Mouse (Mus musculus) heart, adult 2 months (tissue): ENCODE data around the gene Fv1.

Experiments
- CTCF ChIP-seq: fragments of 200-600 bp; IDR thresholded peaks from 2 replicates; pipeline ENCODE4 v1.8.1; 2022; ENCODE audit warnings: antibody characterized with exemption, mild to moderate bottlenecking, moderate library complexity
- EP300 ChIP-seq: fragments of 200-500 bp; IDR thresholded peaks from 2 replicates; pipeline ENCODE4 v1.6.1; 2011; ENCODE audit warnings: low read depth, low read length, control low read depth; ENCODE audit not compliant: insufficient read depth
- POLR2A ChIP-seq: fragments of 200-500 bp; IDR thresholded peaks from 2 replicates; pipeline ENCODE4 v1.6.1; 2011; ENCODE audit warnings: mild to moderate bottlenecking, low read depth, low read length, control low read depth; ENCODE audit not compliant: insufficient read depth

DNA sequence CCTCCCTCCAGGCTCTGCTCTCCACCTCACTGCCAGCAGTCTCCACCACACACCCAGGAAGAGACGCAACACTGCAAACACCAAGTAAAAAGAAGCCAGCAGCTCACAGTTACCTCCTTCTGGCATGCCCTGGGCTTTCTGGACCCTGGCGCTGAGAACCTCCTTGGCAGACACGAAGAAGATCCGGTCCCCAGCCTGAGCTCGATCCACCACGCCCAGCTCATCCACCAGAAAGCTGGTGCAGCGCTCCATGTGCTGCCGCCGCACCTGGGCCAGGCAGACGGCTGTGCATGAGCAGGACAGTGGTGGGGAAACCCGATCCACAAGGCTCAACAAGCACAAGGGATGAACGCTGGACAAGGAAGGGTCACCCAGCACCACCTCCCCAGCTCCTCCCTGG, 17.4 kb downstream of the Fv1 start:
- TF ChIP-seq POLR2A (no peak), EP300 (no peak), CTCF (no peak)
